ENCODE assay signal across 8 mouse cellular contexts in genomic region chr5:143696323-143696722, GRCm38 (mm10). TPM values are rescaled to one million over a fixed set of nuclear protein-coding genes. Genes with fewer than 3 reads are reported as not detected.
DNase-seq lines count a peak whose midpoint lies in the region; ATAC-seq lines count a peak whose summit lies in the region.

No protein-coding gene starts in this region.

- no peak overlapping the region for H3K27ac ChIP-seq in embryonic facial prominence, embryonic 14.5 days (replicated peaks; ENCODE audit: low read depth, low read length)
- H3K27ac ChIP-seq in embryonic facial prominence, embryonic 10.5 days (replicated peaks): no peak overlapping the region
- peak overlapping the region; percentile 8; the same call in 1 of the 2 replicates for H3K27ac ChIP-seq in liver, embryonic 15.5 days (replicated peaks)

- no peak overlapping the region for H3K4me2 ChIP-seq in embryonic facial prominence, embryonic 14.5 days (ENCODE audit: low read depth, low read length)
- H3K4me2 ChIP-seq in liver, embryonic 15.5 days: no peak overlapping the region

- 0 out of 2 replicates have a peak, but pooled peaks have one; percentile 12 for ATAC-seq in embryonic facial prominence, embryonic 14.5 days (ENCODE audit: low read depth)
- no peak for ATAC-seq in liver, embryonic 15.5 days (ENCODE audit: insufficient read depth)

- no peak overlapping the region for H3K9ac ChIP-seq in embryonic facial prominence, embryonic 14.5 days (ENCODE audit: low read depth, low read length)
- no peak overlapping the region for H3K9ac ChIP-seq in liver, embryonic 15.5 days

- no peaks in the 10 kb centered on the region for H3K4me1 ChIP-seq in embryonic facial prominence, embryonic 14.5 days (ENCODE audit: control insufficient read depth, insufficient read depth, low read length)
- no peaks in the 10 kb centered on the region for H3K4me1 ChIP-seq in embryonic facial prominence, embryonic 10.5 days
- H3K4me1 ChIP-seq in liver, embryonic 15.5 days (replicated peaks): peaks cover 57% of the 10 kb centered on the region

- WGBS in embryonic facial prominence, embryonic 14.5 days: 72% methylated on average over 3 of the region's 3 CpGs
- 65% methylated on average over 3 of the region's 3 CpGs for WGBS in embryonic facial prominence, embryonic 10.5 days
- 64% methylated on average over 3 of the region's 3 CpGs for WGBS in liver, embryonic 15.5 days (ENCODE audit: insufficient replicate concordance)

- H3K27me3 ChIP-seq in embryonic facial prominence, embryonic 14.5 days (replicated peaks; ENCODE audit: control insufficient read depth, insufficient read depth, low read length): no peaks in the 10 kb centered on the region
- no peaks in the 10 kb centered on the region for H3K27me3 ChIP-seq in embryonic facial prominence, embryonic 10.5 days (replicated peaks; ENCODE audit: low read depth, poor library complexity, severe bottlenecking)
- H3K27me3 ChIP-seq in liver, embryonic 15.5 days: no peaks in the 10 kb centered on the region

- peaks cover 72% of the 10 kb centered on the region for H3K36me3 ChIP-seq in embryonic facial prominence, embryonic 14.5 days (ENCODE audit: control insufficient read depth, insufficient read depth, low read length)
- peaks cover 94% of the 10 kb centered on the region for H3K36me3 ChIP-seq in embryonic facial prominence, embryonic 10.5 days (replicated peaks)
- peaks cover 84% of the 10 kb centered on the region for H3K36me3 ChIP-seq in liver, embryonic 15.5 days (replicated peaks)

- peak; percentile 56 for DNase-seq in embryonic facial prominence, embryonic 14.5 days (ENCODE audit: low spot score)
- no peak for DNase-seq in embryonic facial prominence, embryonic 10.5 days (ENCODE audit: low spot score)
- peak; percentile 20 for DNase-seq in thymus, postnatal 14 days
- no peak for DNase-seq in thymus, postnatal 10 days (ENCODE audit: low spot score in 2 of 2)
- no peak for DNase-seq in cerebellum, adult 9-11 months
- no peak for DNase-seq in ovary, adult 18-20 months (ENCODE audit: low spot score)
- no peak for DNase-seq in cerebellum, postnatal 14 days

- H3K4me3 ChIP-seq in embryonic facial prominence, embryonic 14.5 days (ENCODE audit: low read depth, low read length): no peak overlapping the region
- H3K4me3 ChIP-seq in embryonic facial prominence, embryonic 10.5 days: no peak overlapping the region
- H3K4me3 ChIP-seq in liver, embryonic 15.5 days (replicated peaks): no peak overlapping the region

- H3K9me3 ChIP-seq in embryonic facial prominence, embryonic 14.5 days (ENCODE audit: control insufficient read depth, low read length): no peaks in the 10 kb centered on the region
- no peaks in the 10 kb centered on the region for H3K9me3 ChIP-seq in embryonic facial prominence, embryonic 10.5 days
- no peaks in the 10 kb centered on the region for H3K9me3 ChIP-seq in liver, embryonic 15.5 days (replicated peaks)

RNA-seq across cellular contexts. Expression of gene Usp42, which starts 35.8 kb away (rescaled TPM):
- polyA plus RNA-seq in embryonic facial prominence, embryonic 14.5 days (2014; fragmentation: Nextera tagmentation; extraction: Ambion mirVana): 18.1 and 19.2 TPM in 2 replicates
- polyA plus RNA-seq in embryonic facial prominence, embryonic 10.5 days (2016; fragmentation: Nextera tagmentation; extraction: Ambion mirVana): 30.1 and 31.9 TPM in 2 replicates
- 3.4 TPM in 2 replicates for polyA plus RNA-seq in liver, embryonic 15.5 days (2015; fragmentation: Nextera tagmentation; extraction: Ambion mirVana)

Comparison
In these comparisons a context has a peak if more than half of its experiments do, and no peak if none do; other contexts are left out.
1. DNase-seq: peak in embryonic facial prominence, embryonic 14.5 days (single experiment) and thymus, postnatal 14 days (single experiment); none in embryonic facial prominence, embryonic 10.5 days (single experiment), thymus, postnatal 10 days (0 of 2), cerebellum, adult 9-11 months (single experiment), ovary, adult 18-20 months (single experiment) and cerebellum, postnatal 14 days (0 of 2).